Mouse (Mus musculus) heart, embryonic 13.5 days (tissue): ENCODE results near the gene Cpne1. TPM values are rescaled to one million over a fixed set of nuclear protein-coding genes. Genes with fewer than 3 reads are reported as not detected.

Source experiments
- ATAC-seq: fragments of 200-750 bp; cut with Nextera tagmentation; 2 replicates; pipeline ENCODE4 v1.8.0; 2017; ENCODE audit warnings: moderate TSS enrichment; ENCODE audit not compliant: insufficient number of reproducible peaks, low FRiP score, low TSS enrichment; ENCODE audit errors: extremely low read depth
- H3K27ac ChIP-seq: fragments of 300-500 bp; sonication (generic); replicated peaks from 2 replicates; pipeline ENCODE4 v1.5.1; 2015; ENCODE audit warnings: moderate library complexity, mild to moderate bottlenecking, inconsistent platforms
- H3K27me3 ChIP-seq: fragments of 300-500 bp; sonication (generic); replicated peaks from 2 replicates; pipeline ENCODE4 v1.6.1; 2015; ENCODE audit warnings: mild to moderate bottlenecking, inconsistent platforms
- H3K36me3 ChIP-seq: fragments of 300-500 bp; sonication (generic); 2 replicates; pipeline ENCODE4 v1.6.1; 2015; ENCODE audit warnings: mild to moderate bottlenecking, inconsistent platforms
- H3K4me1 ChIP-seq: fragments of 300-500 bp; sonication (generic); 2 replicates; pipeline ENCODE4 v1.6.1; 2015; ENCODE audit warnings: inconsistent platforms
- H3K4me2 ChIP-seq: fragments of 300-500 bp; sonication (generic); 2 replicates; pipeline ENCODE4 v1.6.1; 2015; ENCODE audit warnings: inconsistent platforms, mild to moderate bottlenecking, moderate library complexity
- H3K4me3 ChIP-seq: fragments of 300-500 bp; sonication (generic); 2 replicates; pipeline ENCODE4 v1.5.1; 2015; ENCODE audit warnings: moderate library complexity, mild to moderate bottlenecking, inconsistent platforms
- H3K9ac ChIP-seq: fragments of 300-500 bp; sonication (generic); 2 replicates; pipeline ENCODE4 v1.6.1; 2015; ENCODE audit warnings: inconsistent platforms, mild to moderate bottlenecking, moderate library complexity
- H3K9me3 ChIP-seq: fragments of 300-500 bp; sonication (generic); 2 replicates; pipeline ENCODE4 v1.6.1; 2016; ENCODE audit warnings: inconsistent platforms
- WGBS: fragments of 180-500 bp; shearing (Covaris S2); methylation state at CpG from one replicate; pipeline ENCODE4 v1.1.7; 2015; ENCODE audit warnings: mixed read lengths; 5-methylcytosine and 5-hydroxymethylcytosine counted together
- polyA plus RNA-seq: library from polyadenylated mRNA; unstranded; fragments of >200 nt; fragmentation: Nextera tagmentation; extraction: Ambion mirVana; gene quantifications from 2 replicates; pipeline ENCODE4 v1.2.1, GENCODE M21; 2015

Cpne1 gene
- polyA plus RNA-seq, 1 experiment from 2014 or later: 22.7 TPM

DNA sequence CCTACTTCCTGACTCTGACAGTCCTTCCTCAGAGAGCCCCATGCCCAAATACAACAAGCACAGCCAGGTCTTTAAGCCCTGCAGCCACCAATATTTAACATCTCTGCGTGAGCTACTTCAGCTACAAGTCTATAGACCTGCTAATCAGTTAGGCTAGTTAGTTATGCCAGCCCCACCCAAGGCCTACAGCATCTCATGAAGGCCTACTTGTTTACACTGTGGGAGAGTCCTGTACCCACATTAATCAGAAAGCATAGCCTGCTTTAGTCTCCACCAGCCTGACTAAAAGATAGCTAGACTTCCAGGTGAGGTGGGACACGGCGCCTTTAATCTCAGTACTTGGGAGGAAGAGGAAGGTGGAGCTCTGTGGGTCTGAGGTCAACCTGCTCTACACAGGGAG is 72.4 kb downstream of the Cpne1 start:
- Histone ChIP-seq H3K4me2 (no peak overlapping the region), H3K27ac (no peak overlapping the region), H3K4me1 (no peaks in the 10 kb centered on the region), H3K4me3 (no peak overlapping the region), H3K27me3 (0 out of 2 replicates have a peak, but pooled peaks cover 9% of the 10 kb centered on the region), H3K36me3 (no peaks in the 10 kb centered on the region), H3K9me3 (no peaks in the 10 kb centered on the region), H3K9ac (no peak overlapping the region)
- 88% methylated on average over 3 of the region's 3 CpGs for WGBS
- no peak for ATAC-seq

DNA sequence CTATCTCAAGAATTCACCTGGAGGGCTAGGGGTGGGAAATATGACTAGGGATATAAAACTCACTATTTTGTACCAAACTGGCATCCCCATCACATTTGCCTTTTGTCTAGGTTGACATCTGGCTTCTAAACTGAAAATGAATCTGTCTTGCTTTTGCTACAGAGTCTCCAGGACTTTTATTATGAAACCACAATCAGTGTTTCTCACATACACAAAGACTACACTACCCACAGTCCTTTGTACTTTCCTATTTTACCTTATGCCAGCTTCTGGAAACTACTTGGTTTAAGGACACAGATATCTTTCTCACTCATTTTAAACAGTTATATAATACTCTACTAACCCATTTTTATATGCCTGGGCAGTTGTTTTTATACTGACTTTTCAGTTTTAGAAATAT is 86.3 kb downstream of the Cpne1 start:
- Histone ChIP-seq H3K4me1 (no peaks in the 10 kb centered on the region), H3K4me2 (no peak overlapping the region), H3K4me3 (no peak overlapping the region), H3K9me3 (no peaks in the 10 kb centered on the region), H3K27ac (no peak overlapping the region), H3K36me3 (no peaks in the 10 kb centered on the region), H3K9ac (no peak overlapping the region), H3K27me3 (no peaks in the 10 kb centered on the region)
- no peak for ATAC-seq

Other genes with a start within 250 kb of the Cpne1 start
- 99.7 and 108 TPM in 2 replicates for gene Uqcc1, start 181.7 kb downstream of the Cpne1 start, polyA plus RNA-seq
- not detected in 2 replicates for gene Gm15557, start 171.2 kb downstream of the Cpne1 start, polyA plus RNA-seq
- 0.37 and 0.64 TPM in 2 replicates for gene Gdf5, start 166.6 kb downstream of the Cpne1 start, polyA plus RNA-seq
- 9.4 and 9.6 TPM in 2 replicates for gene Cep250, start 155.5 kb downstream of the Cpne1 start, polyA plus RNA-seq
- gene 6430550D23Rik, start 104.0 kb downstream of the Cpne1 start, polyA plus RNA-seq: 0.85 and 1.0 TPM in 2 replicates
- gene Ergic3, start 103.9 kb downstream of the Cpne1 start, polyA plus RNA-seq: 171 and 177 TPM in 2 replicates
- not detected in 2 replicates for gene Fer1l4, start 59.0 kb downstream of the Cpne1 start, polyA plus RNA-seq
- gene Spag4, start 46.8 kb downstream of the Cpne1 start, polyA plus RNA-seq: 2.1 and 2.3 TPM in 2 replicates
- 18.3 and 20.4 TPM in 2 replicates for gene Rbm12, start within 50 bp of the Cpne1 start, polyA plus RNA-seq
- gene Gm28036, start 15.1 kb upstream of the Cpne1 start, polyA plus RNA-seq: 10.4 and 13.7 TPM in 2 replicates
- 382 and 427 TPM in 2 replicates for gene Romo1, start 32.1 kb upstream of the Cpne1 start, polyA plus RNA-seq
- gene Nfs1, start 32.2 kb upstream of the Cpne1 start, polyA plus RNA-seq: 58.1 and 61.1 TPM in 2 replicates
- 360 and 386 TPM in 2 replicates for gene Rbm39, start 68.3 kb upstream of the Cpne1 start, polyA plus RNA-seq
- gene Phf20, start 84.5 kb upstream of the Cpne1 start, polyA plus RNA-seq: 46.9 and 48.6 TPM in 2 replicates
- gene Cnbd2, start 200.3 kb upstream of the Cpne1 start, polyA plus RNA-seq: 2.5 and 2.9 TPM in 2 replicates
- 47.0 and 53.3 TPM in 2 replicates for gene Scand1, start 200.7 kb upstream of the Cpne1 start, polyA plus RNA-seq